Mouse (Mus musculus) heart, adult 8-10 months (tissue): ENCODE data around the gene Deup1. TPM values are rescaled to one million over a fixed set of nuclear protein-coding genes. Genes with fewer than 3 reads are reported as not detected.

Experiments
- DNase-seq: peaks from one replicate; pipeline ENCODE4 v3.0.0; 2022; ENCODE audit warnings: low spot score
- total RNA-seq, 4 experiments: library from RNA; stranded (reverse); gene quantifications; 2 replicates each; pipeline ENCODE4 v1.2.4; 2022

The Deup1 gene
- under 1 TPM in 1 of 4 experiments, not detected in 3; 0.25 TPM for total RNA-seq

DNA sequence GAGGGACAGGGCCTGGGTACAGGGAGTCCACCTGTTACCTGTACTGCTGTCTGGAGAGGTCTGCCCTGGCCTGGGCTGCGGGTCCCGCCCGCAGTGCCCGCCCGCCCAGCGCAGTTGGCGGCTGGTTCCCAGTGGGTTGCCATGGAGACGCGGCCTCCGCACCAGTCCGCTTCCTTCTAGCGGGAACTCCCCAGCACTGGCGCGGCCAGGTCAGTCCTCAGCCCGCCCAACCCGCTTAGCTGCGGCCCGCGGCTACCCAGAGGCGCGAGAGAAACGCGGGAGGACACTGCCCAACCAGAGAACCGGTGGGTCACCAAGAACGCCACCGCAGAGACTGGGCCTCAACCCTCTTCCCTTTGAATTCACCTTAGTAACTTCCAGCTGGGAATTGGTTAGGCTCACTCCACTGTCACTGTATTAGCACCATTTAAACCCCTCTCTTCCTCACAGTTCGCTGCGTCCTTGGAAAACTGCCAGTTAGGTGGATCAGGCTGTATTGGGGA lies at the start of gene Deup1:
TSS of gene Deup1 (minus strand) at position 149 of the 503 bp plus-strand sequence.
- DNase-seq, result no peak

DNA sequence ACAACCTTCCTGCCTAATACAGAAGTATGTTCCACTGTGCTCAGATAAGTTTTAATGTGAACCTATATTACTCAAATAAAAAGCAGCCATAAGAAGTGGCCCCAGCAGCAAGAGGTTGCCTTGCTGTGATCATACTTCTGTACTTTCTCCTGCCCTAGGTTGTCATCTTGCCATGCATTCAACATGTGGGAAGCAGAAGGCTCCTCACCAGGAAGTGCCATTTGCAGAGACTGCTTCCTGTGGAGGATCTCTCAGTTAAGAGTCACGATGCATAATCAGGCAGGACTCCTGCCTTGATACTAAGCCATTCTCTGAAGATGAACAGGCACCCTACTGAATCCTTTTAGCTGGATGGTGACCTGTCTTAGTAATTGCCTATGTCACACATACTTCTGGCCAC lies 44.5 kb upstream of the Deup1 start:
- no peak for DNase-seq

DNA sequence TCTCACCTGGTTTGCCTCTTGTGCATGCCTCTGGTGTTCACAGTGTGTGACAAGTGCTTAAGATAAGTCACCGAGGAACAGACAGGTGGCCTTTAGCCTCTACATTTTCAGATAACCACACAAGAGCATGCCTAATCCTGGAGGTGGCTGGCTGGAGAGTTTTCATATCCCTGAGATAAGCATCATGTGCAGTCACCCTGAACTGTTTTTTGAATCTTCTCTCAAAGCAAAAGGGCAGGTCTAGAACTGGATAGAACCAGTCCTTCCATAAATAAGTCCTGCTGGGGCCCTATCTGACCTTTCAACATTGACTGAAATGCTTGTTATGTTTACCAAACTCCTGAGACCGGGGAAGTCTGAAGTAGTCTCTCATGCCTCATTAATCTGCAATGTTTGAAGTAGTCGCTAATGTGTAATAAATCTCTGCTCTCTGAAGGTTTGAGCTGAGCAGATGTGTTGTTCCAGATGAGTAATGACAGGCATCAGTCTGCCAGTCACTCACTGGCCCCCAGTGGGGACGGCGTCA lies 42.3 kb upstream of the Deup1 start:
- no peak for DNase-seq

DNA sequence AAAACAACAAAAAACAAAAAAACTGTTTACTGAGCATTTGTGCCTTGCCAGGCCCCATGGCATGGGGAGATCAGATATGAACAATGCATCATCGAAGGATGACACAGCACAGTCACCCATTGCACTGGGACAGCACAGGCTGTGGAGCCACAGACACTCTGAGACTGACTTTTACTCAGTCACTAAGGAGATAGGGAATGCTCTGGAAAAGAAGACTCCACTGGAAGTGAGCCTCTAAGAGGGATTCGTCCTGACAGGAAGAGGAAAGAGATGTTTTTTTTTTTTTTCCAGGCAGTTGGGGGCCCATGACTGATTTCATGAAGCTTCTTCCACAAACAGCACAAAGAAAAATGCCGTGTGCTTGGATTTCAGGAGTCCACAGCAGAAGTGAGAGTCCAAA lies 41.7 kb upstream of the Deup1 start:
- DNase-seq, result no peak

DNA sequence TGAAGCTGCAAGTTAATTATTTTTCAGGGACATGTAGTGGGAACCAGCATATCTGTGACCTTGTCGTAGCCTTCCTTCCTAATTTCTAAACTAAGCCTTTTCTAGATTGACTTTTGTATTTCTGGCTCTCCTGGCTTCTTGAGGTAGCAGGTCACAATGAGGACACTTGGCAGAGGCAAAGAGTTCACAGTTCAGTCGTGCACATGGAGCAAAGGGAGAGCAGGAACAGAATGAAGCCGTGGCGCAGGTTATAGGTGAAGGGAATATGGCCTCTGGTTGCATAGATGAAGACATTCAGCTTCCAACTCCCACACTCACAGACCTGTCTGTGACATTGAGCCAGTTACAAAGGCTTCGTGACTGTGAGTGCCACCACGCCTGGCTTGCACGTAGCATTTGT lies 36.9 kb upstream of the Deup1 start:
- DNase-seq, result peak; percentile 13

DNA sequence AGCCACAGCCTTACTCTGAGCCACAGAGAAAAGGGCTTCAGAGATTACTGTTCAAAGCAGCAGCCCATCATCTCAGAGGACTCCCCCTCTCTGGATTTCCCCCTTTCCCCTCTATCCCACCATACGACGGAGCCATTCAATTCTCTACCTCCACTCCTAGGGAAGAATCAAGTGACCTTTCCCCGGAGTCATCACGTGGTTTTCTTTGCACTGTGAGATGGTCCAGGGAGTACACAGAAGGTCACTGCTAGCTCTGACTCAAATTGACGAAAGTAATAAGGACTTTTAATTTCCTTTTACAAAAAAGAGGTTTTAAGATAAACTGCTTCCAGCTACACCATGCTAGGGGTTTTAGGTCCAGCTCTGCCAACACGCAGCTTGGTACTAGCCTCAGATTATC lies 31.3 kb upstream of the Deup1 start:
- no peak for DNase-seq

DNA sequence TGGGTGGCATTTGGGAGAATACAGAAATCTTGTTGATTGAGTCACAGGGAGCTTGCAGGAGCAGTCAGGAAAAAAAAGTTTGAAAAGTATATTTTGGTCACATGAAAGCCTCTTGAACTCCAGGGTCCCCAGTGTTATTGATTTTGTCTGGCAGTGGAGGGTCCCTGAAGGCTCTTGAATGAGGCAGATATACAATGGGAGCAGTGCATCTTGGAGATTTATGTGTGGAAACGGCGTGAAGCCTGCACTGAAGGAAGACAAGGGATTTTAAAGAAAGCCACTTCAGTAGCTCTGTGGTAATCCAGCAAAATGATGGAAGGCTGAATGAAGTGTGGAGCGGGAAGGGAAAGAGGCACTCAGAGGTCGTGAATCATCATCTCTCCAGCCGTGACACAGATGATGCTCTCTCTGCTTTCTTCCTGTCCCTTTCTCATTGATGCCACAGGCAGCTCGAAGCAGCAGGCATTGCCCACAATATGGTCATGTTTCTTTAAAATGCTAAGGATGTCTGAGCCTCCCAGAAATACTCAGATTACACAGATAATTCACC lies 30.6 kb upstream of the Deup1 start:
- no peak for DNase-seq

DNA sequence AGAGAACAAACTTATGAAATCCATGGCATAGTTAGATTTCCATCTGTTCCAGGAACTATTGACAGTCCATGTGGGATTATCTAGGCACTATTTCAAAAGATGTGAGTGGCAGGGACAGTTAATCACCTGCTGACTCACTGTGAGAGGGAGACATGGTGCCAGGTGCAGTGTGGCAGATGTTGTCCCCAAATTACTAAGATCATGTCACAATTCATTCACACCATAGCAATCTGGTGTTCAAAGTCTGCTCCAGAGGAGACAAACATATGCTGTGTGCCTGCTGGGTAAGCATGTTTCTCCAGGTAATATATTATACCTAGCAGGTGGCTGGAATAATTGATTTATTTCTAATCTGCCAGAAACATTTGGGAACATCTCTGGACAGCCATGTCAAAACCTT lies 25.3 kb upstream of the Deup1 start:
- DNase-seq, result no peak

DNA sequence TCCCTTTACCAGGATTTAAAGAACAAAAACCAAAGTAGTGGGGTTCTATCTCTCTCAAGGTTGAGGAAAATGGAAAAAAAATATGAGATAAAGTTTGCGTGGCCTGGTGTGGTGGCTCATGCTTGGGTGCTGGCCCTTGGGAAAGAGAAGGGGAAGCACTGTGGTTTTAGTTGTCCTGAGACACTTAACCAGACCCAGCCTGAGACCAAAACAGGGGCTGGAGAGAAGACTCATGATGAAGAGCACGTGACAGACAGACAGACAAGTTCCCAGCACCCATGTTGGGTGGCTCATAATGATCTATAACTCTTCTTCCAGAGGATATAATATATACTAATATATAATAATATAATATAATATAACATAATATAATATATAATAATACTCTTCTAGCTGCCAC lies 22.2 kb upstream of the Deup1 start:
- DNase-seq, result no peak

DNA sequence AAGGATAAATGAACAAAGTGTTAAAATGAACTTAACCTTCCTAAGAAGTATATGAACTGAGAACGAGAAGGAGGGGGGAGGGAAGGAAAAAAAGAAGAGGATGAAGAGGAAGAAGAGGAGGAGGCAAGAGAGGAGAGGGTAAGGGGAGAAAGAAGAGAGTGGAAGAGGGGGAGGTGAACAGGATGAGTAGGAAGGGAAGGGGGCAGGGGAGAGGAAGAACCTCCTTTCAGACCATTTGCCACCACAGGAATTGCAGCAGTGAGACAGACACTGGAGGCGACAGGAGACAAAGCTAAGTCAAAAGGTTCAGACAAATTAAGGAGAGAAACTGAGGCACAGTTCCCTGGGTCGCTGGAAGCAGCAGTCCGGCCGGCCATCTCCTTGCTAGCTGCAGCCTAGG lies 349 bp downstream of the Deup1 start:
- DNase-seq, result no peak

DNA sequence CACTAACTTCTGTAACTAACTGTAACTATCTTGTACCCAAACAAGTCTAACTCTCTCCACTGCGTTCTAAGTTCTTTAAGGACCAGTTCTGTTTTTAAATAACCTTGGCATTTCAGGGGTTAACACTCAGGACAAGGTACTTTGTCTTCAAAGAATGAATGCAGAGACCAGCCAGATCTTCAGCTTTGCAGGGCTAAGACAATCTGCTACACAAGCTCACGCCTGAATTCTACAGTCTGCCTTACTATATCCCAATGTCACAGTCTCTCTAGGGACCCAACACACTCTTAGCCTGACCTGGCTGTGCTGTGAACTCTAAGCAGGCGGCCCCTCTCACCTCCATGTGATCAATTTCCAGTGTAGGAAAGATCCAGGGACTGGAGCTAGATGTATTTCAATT lies 3.0 kb downstream of the Deup1 start:
- no peak for DNase-seq

DNA sequence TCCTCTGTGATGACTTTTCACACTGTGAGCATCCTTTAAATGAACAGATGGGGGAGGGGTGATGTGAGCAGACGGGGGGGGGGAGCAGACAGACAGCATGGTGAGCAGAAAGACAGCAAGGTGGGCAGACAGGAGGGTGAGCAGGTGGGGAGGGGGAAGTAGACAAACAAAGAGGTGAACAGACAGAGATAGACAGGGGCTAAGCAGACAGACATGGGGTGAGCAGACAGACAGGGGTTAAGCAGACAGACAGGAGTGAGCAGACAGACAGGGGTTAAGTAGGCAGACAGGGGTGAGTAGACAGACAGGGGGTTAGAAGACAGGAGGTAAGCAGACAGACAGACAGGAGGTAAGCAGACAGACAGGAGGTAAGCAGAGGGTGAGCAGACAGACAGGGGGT lies 8.0 kb downstream of the Deup1 start:
- no peak for DNase-seq

DNA sequence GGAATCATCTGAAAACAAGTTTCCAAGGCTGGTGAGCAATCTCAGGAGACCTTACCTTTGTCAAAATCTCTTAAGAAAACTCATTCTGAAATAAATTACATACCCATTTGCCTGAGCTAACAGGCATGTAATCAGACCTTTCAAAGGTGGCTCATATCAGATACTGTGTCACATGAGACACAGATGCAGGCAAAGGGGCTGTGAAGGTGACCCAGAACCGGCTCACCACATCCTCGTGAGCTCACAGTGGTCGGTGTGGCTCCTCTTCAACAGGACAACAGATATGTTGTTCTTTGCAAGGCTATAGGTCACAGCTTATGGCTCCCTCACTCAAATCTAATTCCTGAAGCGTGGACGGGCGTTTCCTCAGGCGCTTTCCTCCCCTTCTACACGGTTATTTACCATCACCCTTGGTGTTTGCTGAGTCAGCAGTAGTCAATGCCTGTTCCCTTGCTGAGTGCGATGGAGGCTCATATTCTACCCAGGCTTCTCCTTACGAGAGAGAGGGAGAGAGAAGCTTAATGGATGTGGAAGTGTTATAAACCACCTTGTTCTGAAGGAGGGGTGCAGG lies 8.6 kb downstream of the Deup1 start:
- no peak for DNase-seq

DNA sequence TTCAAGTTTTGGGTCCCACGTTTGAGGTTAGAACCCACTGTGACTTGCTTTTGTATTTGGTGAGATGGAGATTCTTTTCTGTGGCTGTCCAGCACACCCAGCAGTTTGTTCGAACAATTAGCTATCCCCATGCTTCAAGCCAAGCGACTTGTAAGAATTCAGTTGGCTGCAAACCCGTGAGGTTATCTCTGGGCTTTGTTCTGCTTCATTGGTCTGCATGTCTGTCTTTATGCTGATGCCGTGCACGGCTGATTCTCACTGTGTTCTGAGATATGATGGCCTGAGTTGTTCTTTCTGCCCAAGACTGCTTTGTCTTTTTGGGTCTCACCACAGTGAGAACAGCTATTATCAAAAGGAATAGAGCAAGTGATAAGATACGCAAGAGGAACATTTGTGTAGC lies 10.7 kb downstream of the Deup1 start:
- no peak for DNase-seq

DNA sequence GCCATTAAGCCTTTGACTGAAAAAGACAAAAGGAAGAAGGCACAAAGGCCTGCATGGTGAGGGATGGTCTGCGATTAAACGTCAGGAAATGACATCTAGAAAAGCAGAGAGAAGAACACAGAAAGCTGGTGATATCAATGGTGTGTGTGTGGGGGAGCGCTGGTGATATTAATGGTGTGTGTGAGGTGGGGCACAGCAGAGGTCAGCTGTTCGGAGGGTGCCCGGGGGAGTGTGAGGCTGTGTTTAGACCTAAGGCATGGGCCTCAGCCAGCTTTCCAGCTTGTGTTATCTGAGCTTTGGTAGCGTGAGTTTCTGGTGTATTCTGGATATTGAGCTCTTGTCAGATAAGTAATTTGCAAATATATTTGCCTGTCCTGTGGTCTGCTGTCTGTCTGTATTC lies 11.3 kb downstream of the Deup1 start:
- no peak for DNase-seq

DNA sequence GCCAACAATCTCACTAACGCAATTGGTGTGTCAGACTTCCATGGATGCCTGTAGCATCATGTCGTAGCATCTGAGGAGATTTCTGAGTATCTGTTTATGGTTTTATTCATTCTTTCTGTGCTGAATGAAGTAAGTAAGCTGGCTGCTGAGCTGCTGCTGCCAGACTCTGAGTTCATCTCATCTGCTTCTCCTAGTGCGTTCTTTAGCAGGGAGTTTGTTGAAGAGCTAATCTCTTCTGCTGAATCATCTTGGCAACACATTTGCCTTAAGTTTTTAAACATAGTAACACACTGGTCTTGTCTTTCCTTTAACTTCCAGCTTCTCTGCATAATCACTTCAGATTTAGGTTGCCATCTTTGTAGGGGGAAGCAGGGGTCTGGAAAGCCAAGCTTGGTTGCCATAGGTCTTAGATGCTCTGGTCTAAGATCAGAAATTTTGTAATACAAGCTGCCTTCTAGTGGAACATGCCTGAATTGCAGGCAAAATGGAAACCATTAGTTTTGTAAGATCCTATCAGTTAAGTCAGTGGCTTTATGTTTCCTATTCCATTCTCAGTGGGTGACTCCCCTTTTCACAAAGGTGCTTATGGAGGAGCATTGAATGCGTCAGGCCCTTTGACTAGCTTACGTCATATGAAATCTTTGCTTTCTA lies 18.3 kb downstream of the Deup1 start:
- no peak for DNase-seq

DNA sequence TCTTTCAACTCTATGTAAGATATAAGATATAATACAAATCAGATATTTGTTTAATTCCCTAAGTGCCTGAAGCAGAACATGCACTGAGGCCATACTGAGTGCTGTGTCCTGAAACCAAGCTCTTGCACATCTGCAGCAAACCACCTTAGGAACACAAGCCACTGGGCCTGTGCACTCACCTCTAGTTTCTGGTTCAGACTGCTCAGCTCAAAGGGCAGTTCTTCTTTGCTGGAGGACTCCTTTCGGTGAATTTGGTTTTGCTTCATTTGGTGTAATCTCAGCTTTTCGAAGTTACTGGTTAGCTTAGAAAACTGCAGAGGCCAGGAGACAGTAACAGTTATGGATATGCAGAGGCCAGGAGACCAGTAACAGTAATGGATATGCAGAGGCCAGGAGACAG lies 20.1 kb downstream of the Deup1 start:
- DNase-seq, result no peak

DNA sequence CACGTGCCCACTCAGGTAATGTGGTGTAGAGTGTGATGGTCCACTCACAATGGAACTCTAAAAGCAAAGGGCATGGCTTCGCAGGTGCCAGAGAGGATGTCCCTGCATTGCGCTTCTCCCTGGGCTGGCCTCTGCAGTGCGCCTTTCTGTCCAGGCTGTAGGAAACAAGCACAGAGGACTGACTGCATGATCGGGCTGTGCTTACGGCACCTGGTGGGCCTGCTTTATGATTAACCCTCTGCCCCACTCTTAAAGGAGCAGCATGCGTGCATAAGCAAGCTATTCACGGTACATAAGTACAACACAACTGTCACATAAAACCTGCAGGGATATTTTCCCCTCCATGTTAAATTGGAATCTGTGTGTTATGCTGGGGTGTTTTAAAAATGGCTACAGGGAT lies 24.6 kb downstream of the Deup1 start:
- no peak for DNase-seq

DNA sequence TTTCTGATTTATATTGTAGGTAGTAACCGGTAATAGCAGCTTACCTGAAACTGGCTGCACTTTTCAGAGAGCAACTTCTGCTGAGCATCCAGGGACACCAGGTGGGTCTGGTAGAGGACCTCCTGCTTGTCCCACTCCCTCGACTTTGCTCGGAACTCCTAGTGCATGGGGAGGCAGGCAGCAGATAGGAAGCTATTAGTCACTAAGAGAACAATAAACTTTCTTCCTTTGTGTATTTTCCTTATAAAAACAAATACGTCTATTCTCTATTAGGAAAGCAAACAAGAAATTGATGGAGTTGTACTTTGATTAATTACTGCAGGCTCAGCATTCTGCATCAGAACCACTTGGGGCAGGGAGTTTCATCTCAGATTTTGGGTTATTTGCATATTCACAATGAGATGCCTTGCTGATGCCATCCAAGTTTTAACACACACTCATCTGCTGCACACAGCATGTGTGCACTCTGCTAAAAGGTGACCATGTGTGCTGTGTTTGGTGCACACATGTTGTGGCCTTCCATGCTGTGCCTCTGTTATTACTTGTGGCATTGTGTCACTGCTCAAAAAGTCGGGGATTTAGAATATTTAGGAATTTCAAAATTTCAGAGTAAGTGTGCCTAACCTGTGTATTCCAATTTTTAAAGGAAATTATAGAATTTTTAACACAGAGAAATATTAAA lies 26.7 kb downstream of the Deup1 start:
- no peak for DNase-seq

DNA sequence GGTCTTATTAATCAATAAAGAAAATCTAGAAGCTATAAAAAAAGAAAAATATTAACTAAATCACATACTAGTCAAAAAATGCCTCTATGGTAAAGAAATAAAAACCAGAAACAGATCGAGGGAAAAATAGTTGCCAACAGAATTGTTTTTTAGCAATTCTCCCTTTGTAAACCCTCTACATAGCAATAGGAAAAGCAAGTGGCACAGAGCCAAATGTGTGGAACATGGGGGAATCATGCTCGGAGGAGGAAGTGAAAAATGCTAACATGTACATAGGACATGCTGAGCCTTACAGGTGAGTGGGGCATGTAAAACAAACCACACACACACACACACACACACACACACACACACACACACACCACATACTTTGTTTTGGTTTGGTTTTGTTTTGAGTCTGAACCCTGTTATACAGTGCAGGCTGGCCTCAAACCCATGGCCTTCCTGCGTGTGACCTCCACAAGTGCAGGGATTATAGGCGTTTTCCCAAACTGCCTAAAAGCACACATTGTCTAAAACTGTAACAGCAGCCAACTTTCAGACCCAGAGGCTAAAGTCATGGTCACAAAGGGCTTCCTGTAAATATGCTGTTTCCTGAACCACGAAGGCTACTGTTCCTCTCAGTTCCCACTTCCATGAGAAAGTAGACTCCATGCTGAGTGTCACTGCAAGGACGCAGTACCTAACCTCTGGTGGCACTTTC lies 27.4 kb downstream of the Deup1 start:
- peak; percentile 1 for DNase-seq

DNA sequence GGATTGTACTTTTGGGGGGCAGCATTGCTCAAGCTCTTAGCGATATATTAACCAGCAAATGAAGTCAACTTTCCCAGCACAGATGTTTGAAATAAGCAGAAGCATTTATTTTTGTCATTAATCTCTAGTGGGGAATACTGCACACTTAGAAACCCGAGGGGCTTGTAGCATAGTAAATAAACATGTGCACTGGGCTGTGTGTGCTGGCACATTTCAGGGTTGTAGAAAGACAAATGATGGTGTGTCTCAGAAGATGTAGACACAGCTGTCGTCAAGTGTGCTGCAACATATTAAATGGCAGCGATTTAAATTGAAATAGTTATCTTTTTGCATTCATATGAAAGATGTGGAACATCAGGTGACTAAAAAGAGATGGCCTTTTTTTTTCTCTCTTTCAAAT lies 31.1 kb downstream of the Deup1 start:
- no peak for DNase-seq

DNA sequence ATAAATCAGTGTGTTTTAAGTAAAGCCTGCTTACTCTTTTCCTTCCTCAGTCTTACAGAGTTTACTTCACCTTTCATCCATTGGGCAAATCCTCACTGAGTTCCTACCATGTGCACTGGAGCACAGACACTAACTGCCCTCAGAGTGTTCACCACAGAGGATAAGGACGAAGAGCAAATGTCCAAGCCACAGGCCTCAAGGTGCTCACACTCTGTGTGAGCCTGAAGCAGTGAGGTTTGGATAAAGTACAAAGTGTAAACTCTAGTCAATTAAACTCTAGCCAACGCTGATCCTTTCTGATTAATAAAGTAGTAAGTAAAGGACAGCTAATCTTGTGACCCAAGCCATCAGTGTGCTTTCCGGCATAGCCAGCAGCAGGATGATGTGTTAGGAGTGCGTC lies 33.6 kb downstream of the Deup1 start:
- no peak for DNase-seq
